Comparison of ENCODE assay signal across 28 mouse cellular contexts in genomic region chr17:14160846-14161245, GRCm38 (mm10). TPM values are rescaled to one million over a fixed set of nuclear protein-coding genes. Genes with fewer than 3 reads are reported as not detected.
"Had no signal": no experiment of that assay in that cellular context is flagged by ENCODE, and none has a peak within 500 bp of the region (broad histone marks: within the 10 kb centered on the region; RNA-seq: fewer than 3 reads in every experiment).

No protein-coding gene starts in this region.

- DNase-seq: gastrocnemius, adult 2 months; gastrocnemius, postnatal 10 days; gastrocnemius, postnatal 25 days; heart, adult 18-20 months; heart, postnatal 10 days; heart, postnatal 4 days; kidney, adult 11 months; kidney, adult 2 months; kidney, adult 9 months; kidney, postnatal 14 days; kidney, postnatal 36 days; layer of hippocampus, adult 9-11 months; left cerebral cortex, postnatal 4 days had no signal

- H3K9me3 ChIP-seq: heart, embryonic 10.5 days; heart, embryonic 12.5 days; hindbrain, embryonic 10.5 days; hindbrain, embryonic 12.5 days; hindbrain, embryonic 15.5 days; kidney, embryonic 15.5 days; limb, embryonic 13.5 days; limb, embryonic 15.5 days; liver, embryonic 12.5 days had no signal

- H3K9ac ChIP-seq: heart, embryonic 12.5 days; hindbrain, embryonic 12.5 days; hindbrain, embryonic 15.5 days; kidney, embryonic 15.5 days; limb, embryonic 13.5 days; limb, embryonic 15.5 days; liver, embryonic 12.5 days; liver, embryonic 14.5 days had no signal

- H3K36me3 ChIP-seq: heart, embryonic 10.5 days; heart, embryonic 12.5 days; hindbrain, embryonic 10.5 days; hindbrain, embryonic 12.5 days; hindbrain, embryonic 15.5 days; kidney, embryonic 15.5 days; limb, embryonic 13.5 days; limb, embryonic 15.5 days; liver, embryonic 12.5 days had no signal

- H3K4me3 ChIP-seq: gastrocnemius, adult 2 months; heart, embryonic 10.5 days; heart, embryonic 12.5 days; hindbrain, embryonic 10.5 days; hindbrain, embryonic 12.5 days; hindbrain, embryonic 15.5 days; kidney, embryonic 15.5 days; left cerebral cortex, adult 2 months; limb, embryonic 13.5 days; limb, embryonic 15.5 days; liver, embryonic 12.5 days had no signal

- H3K27me3 ChIP-seq: hindbrain, embryonic 15.5 days; limb, embryonic 15.5 days had no signal

- ATAC-seq: hindbrain, postnatal 0 days; intestine, embryonic 16.5 days; liver, embryonic 12.5 days had no signal

- H3K4me2 ChIP-seq: heart, embryonic 12.5 days; hindbrain, embryonic 12.5 days; hindbrain, embryonic 15.5 days; kidney, embryonic 15.5 days; limb, embryonic 13.5 days; limb, embryonic 15.5 days; liver, embryonic 12.5 days had no signal

- H3K27ac ChIP-seq: gastrocnemius, adult 2 months; heart, embryonic 10.5 days; hindbrain, embryonic 10.5 days; hindbrain, embryonic 12.5 days; hindbrain, embryonic 15.5 days; hindbrain, postnatal 0 days; kidney, embryonic 15.5 days; kidney, postnatal 0 days; left cerebral cortex, adult 2 months; limb, embryonic 13.5 days; limb, embryonic 15.5 days; liver, embryonic 12.5 days; liver, embryonic 14.5 days had no signal

RNA-seq across cellular contexts. Expression of gene Dact2, which starts 43.3 kb away (rescaled TPM):
- total RNA-seq: granulocyte monocyte progenitor cell, adult 5-6 weeks had no signal
